Comparison of ENCODE assay signal across 27 mouse cellular contexts in genomic region chr2:34179299-34179698, GRCm38 (mm10).
DNase-seq lines count a peak whose midpoint lies in the region; ATAC-seq and TF ChIP-seq lines count a peak whose summit lies in the region.
"Had no signal": no experiment of that assay in that cellular context is flagged by ENCODE, and none has a peak within 500 bp of the region (broad histone marks: within the 10 kb centered on the region; RNA-seq: fewer than 3 reads in every experiment).

No protein-coding gene starts in this region.

- WGBS in midbrain, embryonic 10.5 days: 80% methylated on average over 1 of the region's 1 CpGs
- 88% methylated on average over 1 of the region's 1 CpGs for WGBS in midbrain, embryonic 11.5 days
- WGBS in hindbrain, embryonic 14.5 days: 64% methylated on average over 1 of the region's 1 CpGs
- WGBS in hindbrain, postnatal 0 days: 28% methylated on average over 1 of the region's 1 CpGs

- H3K9me3 ChIP-seq in midbrain, embryonic 10.5 days (replicated peaks): no peaks in the 10 kb centered on the region
- H3K9me3 ChIP-seq in midbrain, embryonic 11.5 days (ENCODE audit: control insufficient read depth, low read length): no peaks in the 10 kb centered on the region
- H3K9me3 ChIP-seq in hindbrain, embryonic 14.5 days (ENCODE audit: control insufficient read depth, low read length): no peaks in the 10 kb centered on the region
- no peaks in the 10 kb centered on the region for H3K9me3 ChIP-seq in hindbrain, postnatal 0 days (ENCODE audit: low read length)
- H3K9me3 ChIP-seq: liver, embryonic 12.5 days; megakaryocyte, embryonic 14.5 days had no signal

- H3K4me1 ChIP-seq in midbrain, embryonic 10.5 days: 0 out of 2 replicates have a peak, but pooled peaks cover 9% of the 10 kb centered on the region
- peaks cover 2% of the 10 kb centered on the region; the same call in 1 of the 2 replicates for H3K4me1 ChIP-seq in midbrain, embryonic 11.5 days (ENCODE audit: control insufficient read depth, insufficient read depth, low read length)
- peaks cover 39% of the 10 kb centered on the region for H3K4me1 ChIP-seq in hindbrain, embryonic 14.5 days (replicated peaks; ENCODE audit: control insufficient read depth, insufficient read depth, low read length)
- no peaks in the 10 kb centered on the region for H3K4me1 ChIP-seq in hindbrain, postnatal 0 days (ENCODE audit: insufficient read depth, low read length)
- H3K4me1 ChIP-seq: liver, embryonic 12.5 days; megakaryocyte, embryonic 14.5 days had no signal

- H3K4me2 ChIP-seq in midbrain, embryonic 11.5 days: no peak overlapping the region
- no peak overlapping the region for H3K4me2 ChIP-seq in hindbrain, embryonic 14.5 days (replicated peaks)
- H3K4me2 ChIP-seq in hindbrain, postnatal 0 days (ENCODE audit: low read depth, low read length): no peak overlapping the region
- H3K4me2 ChIP-seq: liver, embryonic 12.5 days had no signal

- peak; percentile 50 for DNase-seq in heart, adult 11 months
- DNase-seq in heart, adult 8-10 months (ENCODE audit: low spot score): no peak
- no peak for DNase-seq in midbrain, embryonic 10.5 days (ENCODE audit: low spot score)
- DNase-seq in midbrain, embryonic 11.5 days (ENCODE audit: low spot score, missing footprints): no peak
- no peak for DNase-seq in hindbrain, embryonic 14.5 days (ENCODE audit: low spot score)
- DNase-seq in hindbrain, postnatal 0 days (ENCODE audit: low spot score): peak; percentile 48
- no peak for DNase-seq in lung, postnatal 14 days
- DNase-seq: adrenal gland, postnatal 10 days; cerebellum, adult 9-11 months; gastrocnemius, adult 2 months; gastrocnemius, postnatal 36 days; heart, adult 2 months; heart, postnatal 14 days; kidney, adult 9 months; kidney, postnatal 10 days; layer of hippocampus, adult 9-11 months; liver, postnatal 0 days; lung, postnatal 4 days; right cerebral cortex, postnatal 4 days; thymus, adult 2 months; thymus, postnatal 36 days had no signal

- TF ChIP-seq CTCF in hindbrain, postnatal 0 days (IDR thresholded peaks at IDR 0.05; ENCODE audit: low read depth): no peak

- H3K4me3 ChIP-seq in midbrain, embryonic 10.5 days: no peak overlapping the region
- H3K4me3 ChIP-seq in midbrain, embryonic 11.5 days (ENCODE audit: low read depth, low read length): no peak overlapping the region
- no peak overlapping the region for H3K4me3 ChIP-seq in hindbrain, embryonic 14.5 days (replicated peaks; ENCODE audit: low read length)
- H3K4me3 ChIP-seq in hindbrain, postnatal 0 days (ENCODE audit: low read length): no peak overlapping the region
- H3K4me3 ChIP-seq: erythroblast, embryonic 14.5 days; gastrocnemius, adult 2 months; heart, adult 2 months; liver, embryonic 12.5 days; megakaryocyte, embryonic 14.5 days had no signal

- H3K27ac ChIP-seq in midbrain, embryonic 10.5 days (replicated peaks): peak overlapping the region; percentile 28; the same call in 1 of the 2 replicates
- no peak overlapping the region for H3K27ac ChIP-seq in midbrain, embryonic 11.5 days (ENCODE audit: low read depth, low read length)
- 0 out of 2 replicates have a peak overlapping the region, but pooled peaks have one; percentile 7 for H3K27ac ChIP-seq in hindbrain, embryonic 14.5 days
- H3K27ac ChIP-seq in hindbrain, postnatal 0 days: peak overlapping the region; percentile 5; the same call in 1 of the 2 replicates
- H3K27ac ChIP-seq: gastrocnemius, adult 2 months; heart, adult 2 months; liver, embryonic 12.5 days had no signal

- no peak for ATAC-seq in midbrain, embryonic 11.5 days (ENCODE audit: low FRiP score)
- ATAC-seq in hindbrain, embryonic 14.5 days (ENCODE audit: low FRiP score): no peak
- peak; percentile 48; the same call in 1 of the 2 replicates for ATAC-seq in hindbrain, postnatal 0 days
- ATAC-seq: forebrain, embryonic 16.5 days; intestine, postnatal 0 days; liver, embryonic 12.5 days; liver, postnatal 0 days; Patski had no signal

- peaks cover 42% of the 10 kb centered on the region for H3K36me3 ChIP-seq in midbrain, embryonic 10.5 days
- no peaks in the 10 kb centered on the region for H3K36me3 ChIP-seq in midbrain, embryonic 11.5 days (ENCODE audit: control insufficient read depth, insufficient read depth, low read length)
- H3K36me3 ChIP-seq in hindbrain, embryonic 14.5 days (replicated peaks; ENCODE audit: control insufficient read depth, insufficient read depth): peaks cover 11% of the 10 kb centered on the region
- no peaks in the 10 kb centered on the region; the same call in 1 of the 2 replicates for H3K36me3 ChIP-seq in hindbrain, postnatal 0 days (ENCODE audit: insufficient read depth, low read length)

- H3K9ac ChIP-seq in midbrain, embryonic 11.5 days (ENCODE audit: low read length): no peak overlapping the region
- H3K9ac ChIP-seq in hindbrain, embryonic 14.5 days: no peak overlapping the region
- H3K9ac ChIP-seq in hindbrain, postnatal 0 days (replicated peaks; ENCODE audit: low read length): no peak overlapping the region
- H3K9ac ChIP-seq: liver, embryonic 12.5 days; liver, postnatal 0 days had no signal

- H3K27me3 ChIP-seq in midbrain, embryonic 10.5 days (ENCODE audit: low read depth, poor library complexity, severe bottlenecking): no peaks in the 10 kb centered on the region
- no peaks in the 10 kb centered on the region for H3K27me3 ChIP-seq in midbrain, embryonic 11.5 days (ENCODE audit: control insufficient read depth, insufficient read depth, low read length)
- H3K27me3 ChIP-seq in hindbrain, embryonic 14.5 days (ENCODE audit: control insufficient read depth, insufficient read depth, low read length): no peaks in the 10 kb centered on the region
- no peaks in the 10 kb centered on the region for H3K27me3 ChIP-seq in hindbrain, postnatal 0 days (ENCODE audit: insufficient read depth, low read length)
- H3K27me3 ChIP-seq: liver, embryonic 12.5 days; Patski had no signal

Comparison
In these comparisons a context has a peak if more than half of its experiments do, and no peak if none do; other contexts are left out.
1. DNase-seq: peak in heart, adult 11 months (single experiment) and hindbrain, postnatal 0 days (single experiment); none in heart, adult 8-10 months (single experiment), midbrain, embryonic 10.5 days (single experiment), midbrain, embryonic 11.5 days (single experiment), hindbrain, embryonic 14.5 days (single experiment) and lung, postnatal 14 days (single experiment).